Mouse (Mus musculus) B cell, adult (primary cell): ENCODE results near the gene Ggnbp2. TPM values are rescaled to one million over a fixed set of nuclear protein-coding genes. Genes with fewer than 3 reads are reported as not detected.

Experiments used
- total RNA-seq: library from RNA; stranded (reverse); gene quantifications from 4 replicates; pipeline ENCODE4 v1.2.4, GENCODE M21; 2023; ENCODE audit not compliant: inconsistent age

The Ggnbp2 gene
- total RNA-seq = 145 to 170 TPM (median 156 TPM) in 4 replicates

GRCm38 (mm10) chr11:84870337-84871043 is at the start of gene Ggnbp2:
Ggnbp2 (minus strand) TSS chr11:84870817.

GRCm38 (mm10) chr11:84916053-84916702 is 45.6 kb upstream of the Ggnbp2 start, which contains the start of gene Znhit3:
Znhit3 (minus strand) TSS chr11:84916366.

GRCm38 (mm10) chr11:84879772-84880464 is 9.3 kb upstream of the Ggnbp2 start, which contains the start of the genes Myo19 and Pigw:
Myo19 (plus strand) TSS chr11:84880148.
Pigw (minus strand) TSS chr11:84880285.

GRCm38 (mm10) chr11:84828516-84829399 is 41.9 kb downstream of the Ggnbp2 start, which contains the start of gene Dhrs11:
Dhrs11 (minus strand) TSS chr11:84828994.

GRCm38 (mm10) chr11:84818961-84819692 is 51.5 kb downstream of the Ggnbp2 start, which contains the start of gene Mrm1:
Mrm1 (minus strand) TSS chr11:84819515.

Other genes starting within 250 kb of the Ggnbp2 start
- 19.7 to 26.3 TPM (median 22.6 TPM) in 4 replicates for gene Mrm1, start 51.3 kb downstream of the Ggnbp2 start, total RNA-seq
- gene Dhrs11, start 41.8 kb downstream of the Ggnbp2 start, total RNA-seq = 17.0 to 20.4 TPM (median 19.3 TPM) in 4 replicates
- 10.7 to 17.4 TPM (median 15.5 TPM) in 4 replicates for gene Myo19, start 9.3 kb upstream of the Ggnbp2 start, total RNA-seq
- gene Pigw, start 9.5 kb upstream of the Ggnbp2 start, total RNA-seq = 4.7 to 7.3 TPM (median 6.4 TPM) in 4 replicates
- 30.0 to 41.5 TPM (median 37.6 TPM) in 4 replicates for gene Znhit3, start 45.5 kb upstream of the Ggnbp2 start, total RNA-seq
- gene Car4, start 87.0 kb upstream of the Ggnbp2 start, total RNA-seq = not detected in 4 replicates